Mouse (Mus musculus) olfactory bulb, adult 2 months (tissue): ENCODE measurements around the gene Slc34a2.

ENCODE experiments used
- CTCF ChIP-seq: fragments of 200-500 bp; IDR thresholded peaks from 2 replicates; pipeline ENCODE4 v1.5.1; 2012; ENCODE audit warnings: low read depth, mild to moderate bottlenecking, low read length, moderate library complexity; ENCODE audit not compliant: insufficient read depth
- POLR2A ChIP-seq: fragments of 200-500 bp; IDR thresholded peaks from 2 replicates; pipeline ENCODE4 v1.6.1; 2012; ENCODE audit warnings: mild to moderate bottlenecking, low read depth, low read length, moderate library complexity; ENCODE audit not compliant: insufficient read depth

DNA sequence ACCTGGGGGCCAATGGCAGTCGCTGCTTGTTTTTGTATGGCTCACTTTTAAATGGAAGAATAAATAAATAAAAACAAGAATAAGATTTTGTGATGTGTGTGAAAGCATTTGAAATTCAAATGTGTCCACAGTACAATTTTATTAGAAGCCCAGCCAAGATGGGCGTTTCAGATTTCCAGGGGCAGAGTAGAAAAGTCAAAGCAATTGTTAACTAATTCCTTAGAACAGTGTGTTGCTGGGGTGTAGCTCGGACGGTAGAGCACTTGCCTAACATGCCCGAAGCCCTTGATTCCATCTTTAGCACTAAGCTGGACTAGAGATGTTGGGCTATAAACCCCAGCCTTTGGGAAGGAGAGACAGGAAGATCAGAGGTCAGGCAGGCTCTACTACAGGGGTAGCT lies 73.2 kb downstream of the Slc34a2 start:
- no peak for TF ChIP-seq CTCF
- no peak for TF ChIP-seq POLR2A
